Mouse (Mus musculus) MEL (cell line): ENCODE results near the gene Unc5cl.

Experiments
- CTCF ChIP-seq, 3 experiments: IDR thresholded peaks in 2 of 3; conservative IDR thresholded peaks in 1 of 3; 2 replicates each; pipeline ENCODE4 v1.5.1; 2011 to 2012; ENCODE audit warnings: low read length in 3 of 3, low read depth in 2 of 3, mild to moderate bottlenecking in 2 of 3, improper control_type of control experiment in 1 of 3, inconsistent platforms in 1 of 3, mixed read lengths in 1 of 3, moderate library complexity in 1 of 3; ENCODE audit not compliant: control insufficient read depth in 1 of 3, insufficient read depth in 1 of 3, poor library complexity in 1 of 3, severe bottlenecking in 1 of 3
- E2F4 ChIP-seq: IDR thresholded peaks from 2 replicates; pipeline ENCODE4 v1.6.1; 2011; ENCODE audit warnings: low read depth, low read length, improper control_type of control experiment, borderline replicate concordance
- MAFK ChIP-seq: IDR thresholded peaks from 2 replicates; pipeline ENCODE4 v1.6.1; 2011; ENCODE audit warnings: low read depth, mild to moderate bottlenecking, low read length, improper control_type of control experiment, borderline replicate concordance
- MAX ChIP-seq: IDR thresholded peaks from 2 replicates; pipeline ENCODE4 v1.6.1; 2011; ENCODE audit warnings: low read length, improper control_type of control experiment
- MAZ ChIP-seq: IDR thresholded peaks from 2 replicates; pipeline ENCODE4 v1.6.1; 2012; ENCODE audit warnings: low read depth, mild to moderate bottlenecking, inconsistent platforms, low read length, improper control_type of control experiment
- POLR2A ChIP-seq, 2 experiments: IDR thresholded peaks; 2 replicates each; pipeline ENCODE4 v1.6.1; 2011 to 2012; ENCODE audit warnings: low read length in 2 of 2, mild to moderate bottlenecking in 2 of 2, control low read depth in 1 of 2, improper control_type of control experiment in 1 of 2, low read depth in 1 of 2, moderate library complexity in 1 of 2; ENCODE audit not compliant: control insufficient read depth in 1 of 2, insufficient read depth in 1 of 2, poor library complexity in 1 of 2
- SMC3 ChIP-seq: IDR thresholded peaks from 2 replicates; pipeline ENCODE4 v1.6.1; 2011; ENCODE audit warnings: low read depth, low read length, improper control_type of control experiment
- TAL1 ChIP-seq: IDR thresholded peaks from 2 replicates; pipeline ENCODE4 v1.6.1; 2012; ENCODE audit warnings: mild to moderate bottlenecking, inconsistent platforms, low read length, moderate library complexity, mixed read lengths

DNA sequence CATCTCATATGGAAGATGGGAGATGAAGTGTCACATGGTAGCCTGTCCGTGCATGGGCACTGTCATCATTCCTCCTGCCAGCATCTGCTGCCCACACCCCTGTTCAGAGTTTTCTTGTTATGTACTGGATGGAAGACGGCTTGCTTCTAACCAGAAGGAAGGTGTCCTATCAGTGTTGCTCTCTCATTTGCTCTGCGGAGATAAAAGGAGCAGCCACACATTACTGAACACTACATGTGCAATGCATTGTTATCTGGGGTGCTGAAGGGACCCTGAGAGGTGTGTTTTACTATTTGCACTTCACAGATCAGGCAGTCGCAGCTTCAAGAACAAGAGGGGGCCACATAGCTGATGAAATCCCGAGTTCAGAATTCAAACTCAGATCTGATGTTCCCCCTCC lies 126.5 kb downstream of the Unc5cl start:
- no peak for TF ChIP-seq POLR2A (IDR thresholded peaks at IDR 0.05; ENCODE audit: control insufficient read depth in 1 of 2, insufficient read depth in 1 of 2, low read depth in 1 of 2, low read length in 2 of 2, poor library complexity in 1 of 2)
- TF ChIP-seq CTCF (IDR thresholded peaks at IDR 0.05 in 2 of 3, conservative IDR thresholded peaks at IDR 0.05 in 1 of 3; ENCODE audit: control insufficient read depth in 1 of 3, insufficient read depth in 1 of 3, low read depth in 2 of 3, low read length in 3 of 3, poor library complexity in 1 of 3, severe bottlenecking in 1 of 3), result no peak
- TF ChIP-seq MAX, result no peak
- no peak for TF ChIP-seq MAFK
- no peak for TF ChIP-seq TAL1
- no peak for TF ChIP-seq SMC3
- no peak for TF ChIP-seq MAZ
- TF ChIP-seq E2F4, result no peak
